Mouse (Mus musculus): ENCODE measurements at regions not wholly inside any gene's neighbourhood (a gene's known extent, or its start where the extent isn't known, plus 50 kb on each side); places are given as distances from the start of the nearest gene placed in this dataset.

DNA sequence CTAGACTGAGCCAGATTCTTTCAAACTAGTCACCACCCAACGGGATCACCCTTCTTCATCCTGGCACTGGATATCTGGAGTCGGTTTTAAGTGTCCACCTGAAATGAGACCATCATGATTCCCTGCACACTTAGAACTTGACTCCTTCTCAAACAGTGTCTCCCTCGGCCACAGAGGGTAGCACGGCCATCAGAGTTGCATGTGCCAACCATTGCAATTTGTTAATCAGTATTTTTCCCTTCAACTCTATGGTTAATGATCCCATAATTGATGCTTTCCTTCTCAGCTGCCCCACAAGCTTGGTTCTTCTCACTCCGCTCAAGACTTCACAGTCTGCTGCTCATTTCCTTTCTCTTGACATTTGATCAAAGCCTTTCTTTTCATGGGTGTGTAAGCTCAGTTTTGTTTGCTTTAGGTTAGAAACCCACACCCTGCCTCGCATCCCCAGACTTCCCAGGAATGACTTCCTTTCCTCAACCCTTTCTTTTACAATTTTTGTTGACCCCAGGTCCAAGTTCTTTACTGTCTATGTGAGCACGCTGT is 253.0 kb upstream of the Fam19a5 start:
- TF ChIP-seq CTCF (IDR thresholded peaks at IDR 0.05; ENCODE audit: borderline replicate concordance, insufficient read depth, low read depth, low read length), result no peak
- no peak for TF ChIP-seq POLR2A (IDR thresholded peaks at IDR 0.05; ENCODE audit: borderline replicate concordance, insufficient read depth, low read length)

Measured in cerebellum, adult 2 months (tissue).